In genomic region chr9:32962679-32963205, GRCm38 (mm10) we compare ENCODE assay signal across 24 mouse cellular contexts.
DNase-seq lines count a peak whose midpoint lies in the region; ATAC-seq lines count a peak whose summit lies in the region.
"Had no signal": no experiment of that assay in that cellular context is flagged by ENCODE, and none has a peak within 500 bp of the region (broad histone marks: within the 10 kb centered on the region; RNA-seq: fewer than 3 reads in every experiment).

No protein-coding gene starts in this region.

- no peak overlapping the region for H3K4me3 ChIP-seq in forebrain, embryonic 12.5 days (replicated peaks)
- H3K4me3 ChIP-seq: embryonic facial prominence, embryonic 15.5 days; erythroblast, embryonic 14.5 days; forebrain, embryonic 10.5 days; forebrain, embryonic 15.5 days; heart, embryonic 15.5 days; hindbrain, embryonic 15.5 days had no signal

- H3K9ac ChIP-seq in forebrain, embryonic 12.5 days: no peak overlapping the region
- H3K9ac ChIP-seq: embryonic facial prominence, embryonic 15.5 days; forebrain, embryonic 15.5 days; heart, embryonic 15.5 days; hindbrain, embryonic 15.5 days had no signal

- 92% methylated on average over 5 of the region's 5 CpGs for WGBS in forebrain, embryonic 12.5 days

- no peak overlapping the region for H3K27ac ChIP-seq in forebrain, embryonic 12.5 days
- H3K27ac ChIP-seq: embryonic facial prominence, embryonic 15.5 days; forebrain, embryonic 10.5 days; forebrain, embryonic 15.5 days; heart, embryonic 15.5 days; hindbrain, embryonic 15.5 days had no signal

- no peaks in the 10 kb centered on the region for H3K4me1 ChIP-seq in forebrain, embryonic 12.5 days
- H3K4me1 ChIP-seq: embryonic facial prominence, embryonic 15.5 days; forebrain, embryonic 10.5 days; forebrain, embryonic 15.5 days; heart, embryonic 15.5 days; hindbrain, embryonic 15.5 days had no signal

- no peaks in the 10 kb centered on the region for H3K36me3 ChIP-seq in forebrain, embryonic 12.5 days (replicated peaks)
- H3K36me3 ChIP-seq: embryonic facial prominence, embryonic 15.5 days; forebrain, embryonic 10.5 days; forebrain, embryonic 15.5 days; heart, embryonic 15.5 days; hindbrain, embryonic 15.5 days had no signal

- no peaks in the 10 kb centered on the region for H3K27me3 ChIP-seq in forebrain, embryonic 12.5 days
- H3K27me3 ChIP-seq: embryonic facial prominence, embryonic 15.5 days; forebrain, embryonic 15.5 days; heart, embryonic 15.5 days; hindbrain, embryonic 15.5 days had no signal

- H3K4me2 ChIP-seq in forebrain, embryonic 12.5 days: no peak overlapping the region
- H3K4me2 ChIP-seq: embryonic facial prominence, embryonic 15.5 days; forebrain, embryonic 15.5 days; heart, embryonic 11.5 days; heart, embryonic 15.5 days; hindbrain, embryonic 15.5 days had no signal

- peak; percentile 29 for ATAC-seq in activated CD4-positive, CD25-positive, alpha-beta regulatory T cell, adult 4 months
- peak; percentile 77 for ATAC-seq in neutrophil, adult 5-6 weeks (ENCODE audit: extremely low read depth, insufficient number of reproducible peaks, low FRiP score, poor library complexity, severe bottlenecking)
- ATAC-seq in forebrain, embryonic 12.5 days (ENCODE audit: low FRiP score): no peak
- ATAC-seq: forebrain, embryonic 15.5 days; inflammation-experienced regulatory T-cells, adult 6 months; intestine, postnatal 0 days had no signal

- peak; percentile 54 to 62 for DNase-seq in B cell, adult 2 months
- peak; percentile 60 for DNase-seq in CD4-positive, CD25-positive, alpha-beta regulatory T cell, adult 2 months (ENCODE audit: low read depth, low spot score)
- DNase-seq in embryo, embryonic 11 days: no peak
- DNase-seq in adrenal gland, postnatal 36 days: no peak
- DNase-seq: adrenal gland, adult 8-10 months; cerebellum, adult 11-12 months; cerebellum, adult 9-10 months; cerebellum, postnatal 25 days; gastrocnemius, postnatal 36 days; heart, adult 18-20 months; heart, postnatal 36 days; kidney, adult 9 months had no signal

- H3K9me3 ChIP-seq in forebrain, embryonic 12.5 days: no peaks in the 10 kb centered on the region
- H3K9me3 ChIP-seq: embryonic facial prominence, embryonic 15.5 days; forebrain, embryonic 10.5 days; forebrain, embryonic 15.5 days; heart, embryonic 15.5 days; hindbrain, embryonic 15.5 days had no signal

Comparison
In these comparisons a context has a peak if more than half of its experiments do, and no peak if none do; other contexts are left out.
1. DNase-seq: peak in B cell, adult 2 months (2 of 2) and CD4-positive, CD25-positive, alpha-beta regulatory T cell, adult 2 months (single experiment); none in embryo, embryonic 11 days (single experiment) and adrenal gland, postnatal 36 days (0 of 2).